Mouse (Mus musculus): ENCODE results near the gene Akna.

DNA sequence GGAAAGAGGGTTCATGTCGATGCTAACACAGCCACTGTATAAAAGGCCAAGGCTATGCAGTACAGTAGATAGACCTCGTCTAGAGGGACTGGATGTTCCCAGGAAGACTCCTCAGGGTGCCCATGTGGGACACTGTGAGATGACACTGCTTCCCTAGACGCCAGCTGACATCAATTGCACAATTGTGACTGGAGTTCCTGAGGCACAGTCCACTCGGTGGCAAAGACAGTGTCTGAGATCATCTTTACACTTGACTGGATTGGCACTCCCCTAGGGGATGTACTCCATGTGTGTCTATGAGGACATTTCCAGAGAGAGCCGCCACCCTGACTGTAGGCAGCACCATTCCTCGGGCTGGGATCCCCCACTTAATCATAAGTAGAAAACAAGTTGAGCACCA lies 54.6 kb downstream of the Akna start:
- TF ChIP-seq POLR2A (IDR thresholded peaks at IDR 0.05; ENCODE audit: borderline replicate concordance, extremely low read depth, low read depth, low read length): no peak
- no peak for TF ChIP-seq CTCF (IDR thresholded peaks at IDR 0.05; ENCODE audit: insufficient read depth, low read length)
